Mouse (Mus musculus): ENCODE results near the gene 4932415D10Rik. TPM values are rescaled to one million over a fixed set of nuclear protein-coding genes. Genes with fewer than 3 reads are reported as not detected.
A peak's percentile ranks its signal among the peaks of the same experiment; 100 is the strongest.

Gene 4932415D10Rik
- not detected for total RNA-seq (2021)
- long read RNA-seq, experiment 1, result 0 reads
- long read RNA-seq, experiment 2, result 0 reads

DNA sequence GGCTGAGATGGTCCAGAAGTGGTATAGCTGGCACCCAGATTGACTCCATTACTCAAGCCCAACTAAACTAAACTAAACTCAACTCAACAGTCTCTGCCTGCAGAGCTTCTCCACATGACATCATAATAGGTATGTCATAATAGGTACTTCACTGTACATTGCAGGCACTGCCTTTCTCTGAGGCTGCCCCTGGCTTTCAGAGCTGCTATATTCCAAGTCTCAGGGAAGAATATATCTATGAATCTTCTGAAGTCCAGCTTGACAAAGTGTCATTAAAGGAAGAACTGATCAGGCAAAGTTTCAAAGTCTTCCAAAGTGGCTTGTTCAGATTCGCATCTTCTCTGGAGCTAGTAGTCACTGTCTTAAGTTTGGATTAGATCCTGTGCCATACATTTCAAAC, at the start of gene 4932415D10Rik:
Gene 4932415D10Rik (minus strand): TSS at position 101 of the 400 bp plus-strand sequence.
- intact Hi-C loops (cut with DNase I), result no loop called here

DNA sequence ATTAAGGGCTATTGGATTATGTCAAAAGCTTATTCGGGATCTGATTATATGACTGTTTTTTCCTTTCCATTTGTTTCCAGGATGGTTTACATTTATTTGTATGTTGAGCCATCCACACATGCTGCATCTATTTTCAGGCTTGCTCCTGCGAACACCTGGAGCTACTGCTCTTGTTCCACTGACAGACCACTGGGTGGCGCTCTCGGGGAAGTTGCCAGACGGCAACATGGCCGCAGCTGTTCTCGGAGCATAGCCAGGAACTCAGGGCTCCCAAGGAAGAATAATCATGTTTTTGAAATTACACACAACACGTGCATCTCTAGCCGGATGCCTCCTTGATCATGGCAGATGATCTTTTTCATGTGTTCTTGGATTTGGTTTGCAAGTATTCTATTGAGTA, 45.5 kb upstream of the 4932415D10Rik start:
- DNase-seq, result no peak
- intact Hi-C loops (cut with DNase I), result no loop called here

More for the DNA sequence above, at the start of gene 4932415D10Rik:
- no peak for DNase-seq

DNA sequence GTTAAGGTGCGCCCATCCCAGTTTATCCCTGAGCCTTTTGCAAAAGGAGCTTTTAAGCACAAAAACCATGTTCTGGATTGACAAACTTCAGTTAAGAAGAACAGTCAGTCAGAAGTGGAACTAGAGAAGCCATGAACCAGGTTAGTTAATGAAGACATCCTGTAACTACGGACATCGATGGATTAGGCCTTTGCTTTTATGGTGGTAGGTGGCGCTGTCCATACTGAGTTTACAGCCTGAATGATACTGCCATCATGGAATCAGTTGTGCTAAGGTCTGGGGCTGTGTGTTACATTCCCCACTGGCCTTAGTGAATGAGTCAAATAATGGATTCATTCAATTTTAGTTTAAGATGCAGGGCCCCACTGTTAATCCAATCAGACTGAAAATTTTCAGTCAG, 39.0 kb upstream of the 4932415D10Rik start:
- no peak for DNase-seq
- intact Hi-C loops (cut with DNase I), result no loop called here

DNA sequence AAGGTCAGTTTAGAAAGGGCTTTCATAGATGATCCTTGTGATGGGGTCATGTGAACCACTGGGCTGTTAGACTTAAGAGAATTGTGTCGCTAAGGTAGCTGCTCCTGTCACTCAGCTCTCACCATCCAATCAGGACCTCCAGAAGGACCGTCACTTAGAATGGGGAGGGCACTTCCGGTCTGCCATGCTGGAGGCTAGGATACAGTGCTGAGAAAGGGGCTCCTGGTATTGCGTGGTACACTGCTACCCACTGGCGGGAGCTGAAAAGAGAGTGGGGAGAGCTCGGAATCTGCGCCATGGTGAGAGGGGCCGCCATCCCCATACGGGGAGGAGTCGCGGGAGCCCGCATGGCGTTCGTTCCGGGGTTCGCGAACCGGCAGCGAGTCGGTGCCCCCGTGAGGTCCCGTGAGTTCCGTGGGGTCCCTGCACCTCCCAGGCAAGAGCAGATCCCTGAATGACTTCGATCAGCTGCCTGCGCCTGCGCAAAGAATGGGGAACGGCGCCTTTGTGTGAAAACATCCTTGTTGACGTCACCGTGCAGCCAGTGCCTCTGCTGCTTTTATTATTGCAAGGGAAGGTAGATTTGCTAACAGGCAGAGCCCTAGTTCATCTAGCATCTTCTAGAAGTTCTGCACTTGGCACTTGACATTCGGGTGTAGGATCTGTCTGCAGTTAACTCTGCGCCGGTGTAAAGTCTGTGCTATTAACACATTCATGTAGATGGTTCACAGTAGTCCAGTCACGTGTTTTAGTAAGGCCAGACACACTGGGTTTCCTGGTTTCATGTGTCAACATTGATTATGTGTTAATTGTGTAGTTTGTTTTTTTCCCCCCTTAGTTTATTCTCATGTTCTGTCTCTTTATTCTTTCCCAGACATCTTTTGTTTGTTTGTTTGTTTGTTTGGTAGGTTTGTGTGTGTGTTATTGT, 38.0 kb upstream of the 4932415D10Rik start, which contains the start of gene Gm4924:
Gene Gm4924 (plus strand): TSS at position 173 of the 928 bp plus-strand sequence.
- peak; percentile 74 to 83 for DNase-seq
- intact Hi-C loops (cut with DNase I), result no loop called here

DNA sequence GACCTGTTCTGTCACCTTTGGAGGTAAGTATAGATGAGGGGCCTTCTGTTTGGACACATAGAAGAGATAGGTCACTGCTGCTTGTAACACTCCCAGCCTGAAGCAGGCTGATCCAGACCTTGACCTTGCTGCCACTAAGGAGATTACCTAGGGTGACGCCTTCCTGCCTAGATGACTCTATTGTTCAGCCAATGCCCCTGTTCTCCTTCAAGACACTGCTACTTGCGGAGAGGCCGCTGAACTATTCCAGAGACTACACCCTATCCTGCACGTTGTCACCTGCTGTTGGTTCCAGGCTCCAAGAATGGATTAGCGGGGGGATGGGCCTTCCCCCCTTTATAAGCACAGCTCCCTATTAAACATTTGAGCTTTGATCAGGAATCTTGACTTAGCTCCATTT, 13.4 kb upstream of the 4932415D10Rik start:
- intact Hi-C loops (cut with DNase I), result no loop called here
- no peak for DNase-seq

DNA sequence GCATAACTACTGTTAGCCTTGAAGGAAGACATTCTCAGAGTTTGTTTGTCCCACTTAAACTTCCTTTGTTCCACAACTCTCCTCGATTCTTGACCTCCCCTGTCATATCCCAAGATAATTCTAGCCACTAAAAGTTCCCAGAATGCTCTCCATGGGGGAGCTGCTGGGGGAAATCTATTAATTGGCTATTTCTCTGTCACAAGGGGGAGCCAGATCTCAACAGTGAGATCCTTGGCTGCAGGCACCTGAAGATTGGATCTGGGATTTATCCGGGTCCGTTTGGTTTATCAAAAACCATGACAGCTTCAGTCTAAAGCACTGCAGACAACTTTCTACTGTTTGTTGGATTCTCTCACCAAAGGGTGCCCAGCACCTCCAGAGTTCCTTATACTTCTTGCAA, 3.8 kb upstream of the 4932415D10Rik start:
- intact Hi-C loops (cut with DNase I), result no loop called here
- DNase-seq, result no peak

DNA sequence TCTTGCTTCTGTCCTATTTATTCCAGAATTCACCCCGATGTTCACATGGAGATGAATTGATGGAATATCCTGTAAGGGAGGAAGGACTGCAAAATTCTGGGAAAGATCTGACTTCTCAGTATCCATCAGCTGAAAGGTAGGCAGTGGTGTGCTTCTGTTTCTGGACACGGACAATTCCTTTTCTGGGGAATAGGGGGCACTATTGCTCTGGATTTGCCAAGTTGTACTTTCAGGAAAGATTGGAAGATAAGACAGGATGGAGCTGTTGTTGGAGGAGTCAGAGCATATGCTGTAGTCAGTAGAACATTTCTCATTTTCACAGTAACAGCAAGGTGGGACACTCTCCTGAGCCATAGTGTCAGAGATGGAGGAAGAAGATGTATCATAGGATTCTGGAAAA, 19.9 kb downstream of the 4932415D10Rik start:
- intact Hi-C loops (cut with DNase I), result no loop called here

DNA sequence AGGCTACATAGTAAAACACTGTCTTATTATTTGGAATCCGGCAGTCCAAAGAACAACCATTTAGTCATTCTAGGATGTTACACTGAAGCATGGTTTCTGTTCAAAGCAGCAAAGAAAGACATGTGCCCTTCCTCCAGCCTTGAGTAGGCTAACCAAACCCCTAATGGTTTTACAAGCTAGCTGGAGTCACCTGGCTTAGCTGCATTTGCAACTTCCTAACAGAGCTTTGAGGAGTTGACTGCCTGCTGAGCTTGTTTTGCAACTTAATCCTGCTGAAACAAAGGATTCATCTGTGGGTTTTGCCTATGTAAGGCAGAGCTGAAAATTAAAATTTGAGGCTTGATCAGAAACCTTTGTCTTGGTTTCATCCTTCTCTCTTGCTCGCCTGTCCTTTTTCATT, 59.1 kb downstream of the 4932415D10Rik start:
- intact Hi-C loops (cut with DNase I), result no loop called here
- DNase-seq, result no peak

More for the DNA sequence above, 19.9 kb downstream of the 4932415D10Rik start:
- no peak for DNase-seq

DNA sequence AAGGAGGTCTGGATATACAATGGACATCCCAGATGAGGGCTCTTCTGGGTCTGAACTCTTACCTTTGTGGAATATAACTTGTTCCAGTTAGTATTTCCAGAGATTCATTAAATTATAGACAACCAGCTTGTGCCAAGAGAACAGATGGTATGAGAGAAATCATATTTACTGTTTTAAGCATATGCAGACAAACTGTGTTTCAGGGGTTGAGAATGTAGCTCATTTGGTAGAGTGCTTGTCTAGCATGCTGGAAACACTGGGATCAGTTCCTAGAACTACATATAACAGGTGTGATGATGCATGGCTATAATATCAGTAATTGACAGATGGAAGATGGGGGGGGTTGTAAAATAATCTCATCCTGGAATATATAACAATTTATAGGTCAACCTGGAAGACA, 71.4 kb downstream of the 4932415D10Rik start:
- intact Hi-C loops (cut with DNase I), result no loop called here
- no peak for DNase-seq

DNA sequence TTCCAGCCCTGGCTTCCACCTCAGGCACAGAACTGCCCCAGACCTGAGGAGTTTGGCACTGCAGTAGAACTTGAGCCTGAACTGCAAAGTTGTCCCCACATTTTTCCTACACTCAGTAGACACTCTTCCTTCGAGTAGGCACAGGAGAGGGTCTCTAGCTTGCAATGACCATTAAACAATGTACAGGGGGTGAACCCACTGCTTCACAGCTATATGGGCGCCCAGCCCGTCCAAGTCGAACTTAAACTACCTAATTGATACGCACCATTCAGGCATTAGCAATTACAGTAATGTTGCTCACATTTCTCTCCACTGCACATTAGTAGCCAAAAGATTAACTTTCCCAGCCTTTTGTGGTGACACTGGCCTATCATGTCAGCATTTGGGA, 75.0 kb downstream of the 4932415D10Rik start:
- no peak for DNase-seq
- intact Hi-C loops (cut with DNase I), result no loop called here

DNA sequence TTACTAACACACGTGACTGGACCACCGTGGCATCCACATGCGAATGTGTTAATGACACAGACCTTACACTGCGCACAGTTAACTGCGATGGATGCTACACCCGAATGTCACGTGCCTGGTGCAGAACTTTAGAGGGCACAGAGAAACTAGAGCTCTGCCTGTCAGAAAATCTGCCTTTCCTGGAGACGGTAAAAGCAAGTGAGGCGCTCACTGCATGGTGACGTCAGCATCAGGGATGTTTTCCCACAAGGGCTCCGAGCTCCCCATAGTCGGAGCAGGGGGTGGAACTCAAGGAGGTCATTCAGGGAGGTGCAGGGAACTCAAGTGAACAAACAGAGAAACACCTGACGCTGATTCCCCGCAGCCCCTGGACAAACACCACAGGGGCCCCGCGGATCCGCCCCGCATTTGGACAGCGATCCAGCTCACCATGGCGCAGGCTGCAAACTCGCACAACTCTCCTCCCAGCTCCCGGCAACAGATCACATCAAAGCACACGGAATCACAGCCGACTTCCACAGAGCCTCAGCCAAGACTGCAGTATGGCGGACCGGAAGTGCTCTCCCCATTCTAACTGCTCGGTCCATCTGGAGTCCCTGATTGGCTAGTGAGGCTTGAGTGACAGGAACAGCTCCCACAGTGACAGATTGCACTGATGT, 75.5 kb downstream of the 4932415D10Rik start, which contains the start of gene Zfp938:
Gene Zfp938 (minus strand): TSS at position 539 of the 659 bp plus-strand sequence.
- DNase-seq, result peak; percentile 71 to 82
- intact Hi-C loops (cut with DNase I), result no loop called here

Other genes with a start within 250 kb of the 4932415D10Rik start
- gene BC024063, start 233.2 kb downstream of the 4932415D10Rik start, total RNA-seq (2021), result 1 to 10 TPM; 2.8 to 3.1 TPM
- gene AU041133, start 188.6 kb downstream of the 4932415D10Rik start, total RNA-seq (2021), result 1 to 10 TPM; 2.8 to 3.3 TPM
- gene Zfp938, start 75.3 kb downstream of the 4932415D10Rik start, total RNA-seq (2021), result 1 to 10 TPM; 6.6 to 7.0 TPM
- 1 to 10 TPM; 2.2 to 3.9 TPM for gene Gm4924, start 37.7 kb upstream of the 4932415D10Rik start, total RNA-seq (2021)
- gene Gm1553, start 176.0 kb upstream of the 4932415D10Rik start, total RNA-seq (2021), result not detected